Mouse (Mus musculus) CH12.LX (cell line): ENCODE data around the gene Tmco1. TPM values are rescaled to one million over a fixed set of nuclear protein-coding genes. Genes with fewer than 3 reads are reported as not detected.
A peak's percentile ranks its signal among the peaks of the same experiment; 100 is the strongest.

Experiments
- DNase-seq: peaks from one replicate; pipeline ENCODE4 v3.0.0-alpha.2; 2013; ENCODE audit errors: extremely low read depth
- H3K27ac ChIP-seq: 2 replicates; pipeline ENCODE4 v1.5.1; 2012; ENCODE audit warnings: low read depth, mild to moderate bottlenecking, control low read depth, moderate library complexity; ENCODE audit not compliant: insufficient read depth
- H3K27me3 ChIP-seq: replicated peaks from 2 replicates; pipeline ENCODE3; 2012; ENCODE audit warnings: inconsistent platforms
- H3K36me3 ChIP-seq, 2 experiments: replicated peaks in 1 of 2; 2 replicates each; pipeline versions ENCODE3 to v1.6.1; 2012; ENCODE audit warnings: inconsistent platforms in 1 of 2, low read length in 1 of 2, mild to moderate bottlenecking in 1 of 2, mixed read lengths in 1 of 2, moderate library complexity in 1 of 2; ENCODE audit not compliant: control insufficient read depth in 1 of 2, insufficient read depth in 1 of 2
- H3K4me1 ChIP-seq, 2 experiments: 2 replicates each; pipeline ENCODE4 v1.6.1; 2012; ENCODE audit warnings: inconsistent platforms in 1 of 2, moderate library complexity in 1 of 2; ENCODE audit not compliant: insufficient read depth in 2 of 2, control insufficient read depth in 1 of 2
- H3K4me2 ChIP-seq: 2 replicates; pipeline ENCODE4 v1.6.1; 2012; ENCODE audit warnings: low read depth, mild to moderate bottlenecking, control low read depth; ENCODE audit not compliant: poor library complexity, insufficient read depth, severe bottlenecking
- H3K4me3 ChIP-seq, 3 experiments: fragments of 150-350 bp in 1 of 3; sonication (generic) in 1 of 3; replicated peaks in 1 of 3; 2 replicates each; pipeline versions ENCODE3 to v1.5.1; 2011 to 2012; ENCODE audit warnings: low read depth in 2 of 3, low read length in 2 of 3, mild to moderate bottlenecking in 2 of 3, moderate library complexity in 2 of 3, control low read depth in 1 of 3, improper control_type of control experiment in 1 of 3, inconsistent platforms in 1 of 3, mixed read lengths in 1 of 3; ENCODE audit not compliant: poor library complexity in 1 of 3
- H3K79me2 ChIP-seq: replicated peaks from 2 replicates; pipeline ENCODE4 v1.6.1; 2012; ENCODE audit warnings: mild to moderate bottlenecking, moderate library complexity; ENCODE audit not compliant: control insufficient read depth, poor library complexity, insufficient read depth, severe bottlenecking; ENCODE audit errors: extremely low read depth
- H3K9ac ChIP-seq: 2 replicates; pipeline ENCODE4 v1.6.1; 2012; ENCODE audit warnings: low read depth, mild to moderate bottlenecking, control low read depth, moderate library complexity; ENCODE audit not compliant: insufficient read depth
- H3K9me3 ChIP-seq: replicated peaks from 2 replicates; pipeline ENCODE3; 2012; ENCODE audit warnings: low read length, inconsistent platforms, mixed read lengths
- BHLHE40 ChIP-seq: IDR thresholded peaks from 2 replicates; pipeline ENCODE4 v1.6.1; 2011; ENCODE audit warnings: mild to moderate bottlenecking, low read depth, low read length, improper control_type of control experiment
- CHD2 ChIP-seq: IDR thresholded peaks from 2 replicates; pipeline ENCODE4 v1.6.1; 2011; ENCODE audit warnings: low read length, improper control_type of control experiment
- CTCF ChIP-seq, 2 experiments: IDR thresholded peaks in 1 of 2; conservative IDR thresholded peaks in 1 of 2; 2 replicates each; pipeline ENCODE4 v1.5.1; 2011 to 2012; ENCODE audit warnings: low read depth in 2 of 2, low read length in 2 of 2, improper control_type of control experiment in 1 of 2, inconsistent platforms in 1 of 2, mild to moderate bottlenecking in 1 of 2, moderate library complexity in 1 of 2
- ELF1 ChIP-seq: IDR thresholded peaks from 2 replicates; pipeline ENCODE4 v1.6.1; 2014; ENCODE audit warnings: low read depth, mild to moderate bottlenecking, inconsistent platforms, low read length, improper control_type of control experiment
- EP300 ChIP-seq: IDR thresholded peaks from 2 replicates; pipeline ENCODE4 v1.6.1; 2011; ENCODE audit warnings: low read length, improper control_type of control experiment
- ETS1 ChIP-seq: conservative IDR thresholded peaks from 2 replicates; pipeline ENCODE4 v1.6.1; 2012; ENCODE audit warnings: low read depth, mild to moderate bottlenecking, inconsistent platforms, low read length, improper control_type of control experiment, moderate library complexity
- GABPA ChIP-seq: IDR thresholded peaks from 2 replicates; pipeline ENCODE4 v1.6.1; 2012; ENCODE audit warnings: low read depth, low read length, improper control_type of control experiment, inconsistent platforms; ENCODE audit not compliant: insufficient replicate concordance
- HCFC1 ChIP-seq: IDR thresholded peaks from 2 replicates; pipeline ENCODE4 v1.6.1; 2012; ENCODE audit warnings: low read depth, mild to moderate bottlenecking, inconsistent platforms, low read length, improper control_type of control experiment
- JUN ChIP-seq: IDR thresholded peaks from 2 replicates; pipeline ENCODE4 v1.6.1; 2011; ENCODE audit warnings: low read depth, mild to moderate bottlenecking, low read length, improper control_type of control experiment, moderate library complexity; ENCODE audit not compliant: insufficient read depth
- JUND ChIP-seq: conservative IDR thresholded peaks from 2 replicates; pipeline ENCODE4 v1.6.1; 2011; ENCODE audit warnings: low read depth, low read length, improper control_type of control experiment
- MAFK ChIP-seq: IDR thresholded peaks from 2 replicates; pipeline ENCODE4 v1.6.1; 2011; ENCODE audit warnings: low read length, improper control_type of control experiment; ENCODE audit not compliant: insufficient replicate concordance
- MXI1 ChIP-seq: IDR thresholded peaks from 2 replicates; pipeline ENCODE4 v1.6.1; 2011; ENCODE audit warnings: mild to moderate bottlenecking, low read depth, low read length, improper control_type of control experiment
- MYC ChIP-seq: IDR thresholded peaks from 2 replicates; pipeline ENCODE4 v1.6.1; 2011; ENCODE audit warnings: low read depth, mild to moderate bottlenecking, improper control_type of control experiment, low read length
- NELFE ChIP-seq: IDR thresholded peaks from 2 replicates; pipeline ENCODE4 v1.6.1; 2011; ENCODE audit warnings: low read depth, low read length, improper control_type of control experiment
- NRF1 ChIP-seq: IDR thresholded peaks from 2 replicates; pipeline ENCODE4 v1.6.1; 2014; ENCODE audit warnings: low read depth, mild to moderate bottlenecking, inconsistent platforms, low read length, improper control_type of control experiment, moderate library complexity
- POLR2A ChIP-seq: IDR thresholded peaks from 2 replicates; pipeline ENCODE4 v1.6.1; 2011; ENCODE audit warnings: low read depth, mild to moderate bottlenecking, improper control_type of control experiment, low read length
- RAD21 ChIP-seq: IDR thresholded peaks from 2 replicates; pipeline ENCODE4 v1.6.1; 2011; ENCODE audit warnings: low read depth, mild to moderate bottlenecking, low read length, improper control_type of control experiment, moderate library complexity
- SIN3A ChIP-seq: IDR thresholded peaks from 2 replicates; pipeline ENCODE4 v1.6.1; 2012; ENCODE audit warnings: low read length, improper control_type of control experiment, inconsistent platforms
- TBP ChIP-seq: conservative IDR thresholded peaks from 2 replicates; pipeline ENCODE4 v1.6.1; 2011; ENCODE audit warnings: low read depth, low read length, improper control_type of control experiment
- TCF12 ChIP-seq: IDR thresholded peaks from 2 replicates; pipeline ENCODE4 v1.6.1; 2014; ENCODE audit warnings: low read depth, mild to moderate bottlenecking, inconsistent platforms, low read length, improper control_type of control experiment
- UBTF ChIP-seq: IDR thresholded peaks from 2 replicates; pipeline ENCODE4 v1.6.1; 2012; ENCODE audit warnings: low read depth, mild to moderate bottlenecking, inconsistent platforms, low read length, improper control_type of control experiment, moderate library complexity
- ZC3H11A ChIP-seq: IDR thresholded peaks from 2 replicates; pipeline ENCODE4 v1.6.1; 2012; ENCODE audit warnings: low read depth, mild to moderate bottlenecking, inconsistent platforms, low read length, improper control_type of control experiment
- ZNF384 ChIP-seq: IDR thresholded peaks from 2 replicates; pipeline ENCODE4 v1.6.1; 2012; ENCODE audit warnings: low read depth, low read length, improper control_type of control experiment, inconsistent platforms
- dilution Hi-C: fragments of 300-500 bp; cut with MboI; formaldehyde crosslinking; loops from 2 replicates; pipeline ENCODE4 v1.14.3; 2020; ENCODE audit warnings: low sequenced_read_pairs; ENCODE audit not compliant: extremely low pct_unique_long_range_greater_than_20kb, extremely low pct_ligation_motif_present
- in situ Hi-C: fragments of 300-500 bp; cut with MboI; formaldehyde crosslinking; loops from 3 replicates; pipeline ENCODE4 v1.14.3; 2019; ENCODE audit warnings: low sequenced_read_pairs, low pct_ligation_motif_present, low pct_unique_long_range_greater_than_20kb, mixed read lengths
- polyA plus RNA-seq: library from polyadenylated mRNA; unstranded; fragments of >175 nt; gene quantifications from 2 replicates; pipeline ENCODE4 v1.2.1, GENCODE M21; 2012; ENCODE audit warnings: low read depth; ENCODE audit not compliant: insufficient read length
- total RNA-seq, 2 experiments: library from RNA; depleted of rRNA; stranded (reverse); fragments of 300-350 nt in 1 of 2; fragments of >200 nt in 1 of 2; gene quantifications; 2 replicates each; pipeline ENCODE4 v1.2.3; 2012 to 2014

The Tmco1 gene
- total and polyA plus RNA-seq, 3 experiments, result 80.6 to 153 (median 127) TPM

DNA sequence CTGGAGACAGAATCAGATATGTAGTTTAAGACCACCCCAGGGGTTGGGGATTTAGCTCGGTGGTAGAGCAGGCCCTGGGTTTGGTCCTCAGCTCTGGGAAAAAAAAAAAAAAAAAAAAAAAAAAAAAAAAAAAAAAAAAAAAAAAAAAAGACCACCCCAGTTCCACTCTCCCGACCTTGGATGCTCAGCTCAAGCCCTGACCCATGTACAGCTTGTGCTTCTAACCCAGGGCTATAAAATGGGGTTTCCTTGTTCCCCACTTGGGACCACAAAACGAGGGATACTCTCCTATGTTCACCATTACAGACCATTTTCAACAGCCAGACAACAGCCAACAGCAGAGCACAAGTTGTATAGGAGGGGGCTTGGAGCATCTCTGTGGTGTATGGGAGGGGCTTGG is 41.5 kb upstream of the Tmco1 start:
- DNase-seq, result no peak
- Histone ChIP-seq H3K4me1 (peaks cover 33 to 67% of the 10 kb centered on the region in 2 experiments), H3K27ac (no peak overlapping the region), H3K9ac (no peak overlapping the region), H3K4me2 (no peak overlapping the region), H3K79me2 (peaks cover 95% of the 10 kb centered on the region), H3K27me3 (no peaks in the 10 kb centered on the region), H3K4me3 (no peak overlapping the region), H3K9me3 (no peaks in the 10 kb centered on the region), H3K36me3 (peaks cover 14 to 79% of the 10 kb centered on the region in 2 experiments)
- in situ Hi-C loops, result no loop called here
- TF ChIP-seq ZNF384 (peak; percentile 54), TBP (no peak)
- dilution Hi-C loops, result no loop called here

DNA sequence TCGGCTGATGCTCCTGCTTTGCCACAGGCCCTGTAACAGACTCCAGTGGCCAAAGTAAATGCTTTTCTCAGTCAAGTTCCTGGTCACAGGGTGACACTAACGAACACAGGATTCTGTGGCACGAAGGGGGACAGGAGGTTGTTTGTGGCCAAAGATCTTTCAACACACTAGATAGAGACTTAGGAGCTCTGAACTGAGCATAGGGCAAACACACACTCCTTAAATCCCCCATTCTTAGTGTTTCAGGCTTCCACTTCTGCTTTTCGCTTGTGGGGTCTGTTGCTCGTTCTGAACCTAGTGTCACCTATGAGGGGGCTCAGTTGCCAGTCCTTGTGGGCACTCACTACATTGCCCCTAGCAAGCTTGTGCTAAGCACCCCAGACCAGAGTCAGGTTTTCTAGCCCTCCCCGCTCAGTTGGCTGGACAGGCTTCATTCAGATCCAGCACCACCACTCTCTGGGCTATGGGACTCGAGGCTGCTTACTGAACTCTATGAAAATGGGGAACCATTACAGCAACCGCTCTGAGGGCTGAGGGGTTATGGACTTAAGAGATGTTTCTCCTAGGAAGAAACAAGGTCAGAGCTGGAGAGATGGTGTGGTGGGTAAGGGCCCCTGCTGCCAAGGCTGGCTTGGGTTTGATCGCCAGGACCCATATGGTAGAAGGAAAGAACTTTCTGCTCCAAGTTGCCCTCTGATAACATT is 39.7 kb upstream of the Tmco1 start:
- H3K27ac ChIP-seq, result peak overlapping the region; percentile 91
- H3K79me2 ChIP-seq, result peaks cover 95% of the 10 kb centered on the region
- peak overlapping the region; percentile 60 for H3K9ac ChIP-seq
- no peaks in the 10 kb centered on the region for H3K9me3 ChIP-seq
- H3K4me3 ChIP-seq, result peak overlapping the region in 1 of 3 experiments; percentile 1
- no peak for DNase-seq
- H3K4me2 ChIP-seq, result peak overlapping the region; percentile 83
- peaks cover 38 to 76% of the 10 kb centered on the region in 2 experiments for H3K4me1 ChIP-seq
- in situ Hi-C loops (no loop called here), dilution Hi-C loops (no loop called here)
- H3K27me3 ChIP-seq, result no peaks in the 10 kb centered on the region
- H3K36me3 ChIP-seq, result peaks cover 14 to 70% of the 10 kb centered on the region in 2 experiments
- TF ChIP-seq HCFC1, result no peak
- no peak for TF ChIP-seq BHLHE40
- TF ChIP-seq ZC3H11A, result no peak
- TF ChIP-seq CTCF (conservative IDR thresholded peaks at IDR 0.05 in 1 of 2, IDR thresholded peaks at IDR 0.05 in 1 of 2; ENCODE audit: low read depth in 2 of 2, low read length in 2 of 2), result no peak
- no peak for TF ChIP-seq TCF12
- TF ChIP-seq NRF1, result no peak
- no peak for TF ChIP-seq CHD2
- TF ChIP-seq RAD21, result no peak
- no peak for TF ChIP-seq GABPA
- TF ChIP-seq MYC, result no peak
- TF ChIP-seq JUN, result no peak

DNA sequence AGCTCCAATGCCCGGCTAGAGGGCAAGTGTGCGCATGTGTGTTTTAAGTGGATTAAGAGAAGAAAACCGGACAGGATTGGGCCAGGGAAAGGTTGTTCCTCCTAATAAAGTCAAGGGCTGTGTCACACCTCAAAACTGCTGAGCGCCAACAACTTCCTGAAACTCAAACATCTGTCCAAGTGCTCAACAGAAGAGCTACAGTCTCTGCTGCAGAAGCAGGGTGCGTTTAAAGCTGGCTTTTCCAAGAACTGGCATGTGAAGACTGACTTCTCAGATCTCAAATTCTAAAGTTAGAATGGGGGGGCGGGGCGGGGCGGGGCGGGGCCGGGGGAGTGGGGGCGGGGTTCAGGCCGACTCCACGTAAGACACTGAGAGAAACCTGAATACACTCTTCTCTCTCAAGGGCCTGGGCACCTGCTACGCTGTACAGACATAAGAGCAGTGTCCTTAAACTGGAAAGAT is 38.8 kb upstream of the Tmco1 start:
- peaks cover 96% of the 10 kb centered on the region for H3K79me2 ChIP-seq
- H3K27ac ChIP-seq, result peak overlapping the region; percentile 91
- DNase-seq, result peak; percentile 58
- peak overlapping the region in 2 of 3 experiments; percentile 2 to 12 for H3K4me3 ChIP-seq
- H3K9ac ChIP-seq, result peak overlapping the region; percentile 60
- peaks cover 11 to 67% of the 10 kb centered on the region in 2 experiments for H3K36me3 ChIP-seq
- in situ Hi-C loops, result no loop called here
- peak overlapping the region; percentile 83 for H3K4me2 ChIP-seq
- H3K9me3 ChIP-seq, result no peaks in the 10 kb centered on the region
- dilution Hi-C loops, result no loop called here
- H3K4me1 ChIP-seq, result peaks cover 44 to 82% of the 10 kb centered on the region in 2 experiments
- H3K27me3 ChIP-seq, result no peaks in the 10 kb centered on the region
- 0 out of 2 replicates have a peak, but pooled peaks have one; percentile 17 for TF ChIP-seq ETS1
- 0 out of 2 replicates have a peak, but pooled peaks have one; percentile 25 for TF ChIP-seq NELFE
- 0 out of 2 replicates have a peak, but pooled peaks have one; percentile 29 for TF ChIP-seq MXI1
- TF ChIP-seq EP300, result 0 out of 2 replicates have a peak, but pooled peaks have one; percentile 22
- TF ChIP-seq CTCF (conservative IDR thresholded peaks at IDR 0.05 in 1 of 2, IDR thresholded peaks at IDR 0.05 in 1 of 2; ENCODE audit: low read depth in 2 of 2, low read length in 2 of 2), result no peak
- no peak for TF ChIP-seq JUN
- TF ChIP-seq SIN3A, result peak; percentile 71
- TF ChIP-seq ZNF384, result no peak
- TF ChIP-seq POLR2A, result peak; percentile 50
- TF ChIP-seq ELF1, result peak; percentile 42
- TF ChIP-seq BHLHE40, result 0 out of 2 replicates have a peak, but pooled peaks have one; percentile 42
- no peak for TF ChIP-seq MAFK
- TF ChIP-seq TBP, result 0 out of 2 replicates have a peak, but pooled peaks have one; percentile 44
- TF ChIP-seq RAD21, result no peak
- TF ChIP-seq TCF12, result 0 out of 2 replicates have a peak, but pooled peaks have one; percentile 21
- TF ChIP-seq JUND, result no peak
- no peak for TF ChIP-seq UBTF
